Mouse (Mus musculus) small intestine, adult 2 months (tissue): ENCODE measurements around the gene BC034090.

Source experiments
- CTCF ChIP-seq: fragments of 200-500 bp; IDR thresholded peaks from 2 replicates; pipeline ENCODE4 v1.5.1; 2012; ENCODE audit warnings: low read depth, mild to moderate bottlenecking, control low read depth, inconsistent platforms, low read length, moderate library complexity, mixed read lengths; ENCODE audit not compliant: insufficient replicate concordance, insufficient read length; ENCODE audit errors: extremely low read depth
- POLR2A ChIP-seq: fragments of 200-500 bp; IDR thresholded peaks from 2 replicates; pipeline ENCODE4 v1.6.1; 2012; ENCODE audit warnings: low read depth, mild to moderate bottlenecking, control low read depth, inconsistent platforms, low read length, moderate library complexity

- TF ChIP-seq CTCF (no peak), POLR2A (no peak)
Measured at GRCm38 (mm10) chr1:155236306-155237024, 7.8 kb downstream of the BC034090 start.
